In genomic region chr11:70667271-70668150, GRCm38 (mm10) we compare ENCODE assay signal across 8 mouse cellular contexts. TPM values are rescaled to one million over a fixed set of nuclear protein-coding genes. Genes with fewer than 3 reads are reported as not detected.
DNase-seq lines count a peak whose midpoint lies in the region; ATAC-seq and TF ChIP-seq lines count a peak whose summit lies in the region.

No protein-coding gene starts in this region.

- no peak for TF ChIP-seq CTCF in bone marrow macrophage, adult 2 months (IDR thresholded peaks at IDR 0.05; ENCODE audit: low read depth, low read length)

- H3K9me3 ChIP-seq in heart, embryonic 14.5 days (ENCODE audit: control insufficient read depth, low read length): no peaks in the 10 kb centered on the region
- no peaks in the 10 kb centered on the region for H3K9me3 ChIP-seq in hindbrain, embryonic 13.5 days
- no peaks in the 10 kb centered on the region for H3K9me3 ChIP-seq in midbrain, embryonic 13.5 days

- intact Hi-C loops in heart, postnatal 14 days (cut with DNase I): no loop called here

- H3K27ac ChIP-seq in heart, embryonic 14.5 days (replicated peaks in 1 of 2; ENCODE audit: control insufficient read depth in 1 of 2, insufficient read depth in 1 of 2, low read depth in 2 of 2, low read length in 2 of 2): peak overlapping the region in 1 of 2 experiments; percentile 98; a peak in 2 of 4 replicates
- H3K27ac ChIP-seq in bone marrow macrophage, adult 2 months (ENCODE audit: insufficient read depth, low read depth, low read length): peak overlapping the region; percentile 99
- peak overlapping the region; percentile 92 for H3K27ac ChIP-seq in hindbrain, embryonic 13.5 days
- H3K27ac ChIP-seq in midbrain, embryonic 13.5 days: peak overlapping the region; percentile 89; the same call in 1 of the 2 replicates

- no peak for DNase-seq in heart, postnatal 14 days
- DNase-seq in adrenal gland, postnatal 36 days: no peak
- DNase-seq in urinary bladder, postnatal 36 days (ENCODE audit: low spot score in 2 of 2): no peak
- no peak for DNase-seq in kidney, adult 11 months

- no peak for ATAC-seq in heart, embryonic 14.5 days (ENCODE audit: insufficient number of reproducible peaks, insufficient read depth, low FRiP score, low read depth)
- no peak for ATAC-seq in hindbrain, embryonic 13.5 days (ENCODE audit: low FRiP score)
- ATAC-seq in midbrain, embryonic 13.5 days: no peak

- H3K4me1 ChIP-seq in heart, embryonic 14.5 days (ENCODE audit: control insufficient read depth in 2 of 2, insufficient read depth in 2 of 2, low read length in 2 of 2): peaks cover 10 to 28% of the 10 kb centered on the region in 2 experiments; a peak in 3 of 4 replicates
- peaks cover 42% of the 10 kb centered on the region for H3K4me1 ChIP-seq in bone marrow macrophage, adult 2 months (ENCODE audit: control insufficient read depth, insufficient read depth, low read length)
- peaks cover 39% of the 10 kb centered on the region for H3K4me1 ChIP-seq in hindbrain, embryonic 13.5 days (replicated peaks)
- H3K4me1 ChIP-seq in midbrain, embryonic 13.5 days (replicated peaks): peaks cover 37% of the 10 kb centered on the region

- H3K9ac ChIP-seq in heart, embryonic 14.5 days (ENCODE audit: low read length): peak overlapping the region; percentile 78
- peak overlapping the region; percentile 80 for H3K9ac ChIP-seq in hindbrain, embryonic 13.5 days
- peak overlapping the region; percentile 75 for H3K9ac ChIP-seq in midbrain, embryonic 13.5 days (replicated peaks)

- H3K27me3 ChIP-seq in heart, embryonic 14.5 days (ENCODE audit: control insufficient read depth, insufficient read depth, low read length): no peaks in the 10 kb centered on the region
- no peaks in the 10 kb centered on the region for H3K27me3 ChIP-seq in hindbrain, embryonic 13.5 days
- no peaks in the 10 kb centered on the region for H3K27me3 ChIP-seq in midbrain, embryonic 13.5 days

- peak overlapping the region in 1 of 2 experiments; percentile 64; a peak in 2 of 4 replicates for H3K4me3 ChIP-seq in heart, embryonic 14.5 days (ENCODE audit: control insufficient read depth in 1 of 2, insufficient read depth in 1 of 2, low read depth in 1 of 2, low read length in 2 of 2)
- H3K4me3 ChIP-seq in bone marrow macrophage, adult 2 months (ENCODE audit: insufficient read depth, low read length): peak overlapping the region; percentile 61
- peak overlapping the region; percentile 66 for H3K4me3 ChIP-seq in hindbrain, embryonic 13.5 days
- peak overlapping the region; percentile 72 for H3K4me3 ChIP-seq in midbrain, embryonic 13.5 days (replicated peaks)

- H3K4me2 ChIP-seq in heart, embryonic 14.5 days (ENCODE audit: low read length): peak overlapping the region; percentile 93
- H3K4me2 ChIP-seq in hindbrain, embryonic 13.5 days: peak overlapping the region; percentile 91
- peak overlapping the region; percentile 94 for H3K4me2 ChIP-seq in midbrain, embryonic 13.5 days (replicated peaks)

- 66% methylated on average over 14 of the region's 14 CpGs for WGBS in heart, embryonic 14.5 days
- 83% methylated on average over 14 of the region's 14 CpGs for WGBS in hindbrain, embryonic 13.5 days
- 78% methylated on average over 14 of the region's 14 CpGs for WGBS in midbrain, embryonic 13.5 days

- peaks cover 62% of the 10 kb centered on the region for H3K36me3 ChIP-seq in heart, embryonic 14.5 days (ENCODE audit: control insufficient read depth, insufficient read depth, low read length)
- H3K36me3 ChIP-seq in hindbrain, embryonic 13.5 days: peaks cover 51% of the 10 kb centered on the region
- peaks cover 51% of the 10 kb centered on the region for H3K36me3 ChIP-seq in midbrain, embryonic 13.5 days

- no peak for TF ChIP-seq POLR2A in bone marrow macrophage, adult 2 months (IDR thresholded peaks at IDR 0.05; ENCODE audit: borderline replicate concordance, low read depth, low read length)

RNA-seq across cellular contexts. Expression of gene Spag7, which starts 1.7 kb away (rescaled TPM):
- 177 TPM in 2 replicates for polyA plus RNA-seq in heart, embryonic 14.5 days (2014; fragmentation: Nextera tagmentation; extraction: Ambion mirVana)
- 10 to 100 TPM; 83.4 to 84.4 TPM for total RNA-seq in heart, postnatal 14 days (2021)
- polyA plus RNA-seq in bone marrow macrophage, adult 2 months (2012; ENCODE audit: insufficient read depth, insufficient read length, missing spikeins): 86.8 and 101 TPM in 2 replicates
- 162 and 169 TPM in 2 replicates for polyA plus RNA-seq in hindbrain, embryonic 13.5 days (2015; fragmentation: Nextera tagmentation; extraction: Ambion mirVana)
- 180 and 181 TPM in 2 replicates for polyA plus RNA-seq in midbrain, embryonic 13.5 days (2015; fragmentation: Nextera tagmentation; extraction: Ambion mirVana)
- 10 to 100 TPM; 87.1 to 88.1 TPM for total RNA-seq in adrenal gland, postnatal 36 days (2021)

RNA-seq across cellular contexts. Expression of gene Eno3, which starts 10.5 kb away (rescaled TPM):
- 468 and 495 TPM in 2 replicates for polyA plus RNA-seq in heart, embryonic 14.5 days (2014; fragmentation: Nextera tagmentation; extraction: Ambion mirVana)
- 1,000 to 10,000 TPM; 1,878 to 1,971 TPM for total RNA-seq in heart, postnatal 14 days (2021)
- polyA plus RNA-seq in bone marrow macrophage, adult 2 months (2012; ENCODE audit: insufficient read depth, insufficient read length, missing spikeins): 4.7 and 7.4 TPM in 2 replicates
- polyA plus RNA-seq in hindbrain, embryonic 13.5 days (2015; fragmentation: Nextera tagmentation; extraction: Ambion mirVana): 7.1 and 9.2 TPM in 2 replicates
- polyA plus RNA-seq in midbrain, embryonic 13.5 days (2015; fragmentation: Nextera tagmentation; extraction: Ambion mirVana): 8.0 and 9.5 TPM in 2 replicates
- 10 to 100 TPM; 21.2 to 35.5 TPM for total RNA-seq in adrenal gland, postnatal 36 days (2021)

RNA-seq across cellular contexts. Expression of gene Pfn1, which starts 13.1 kb away (rescaled TPM):
- 1,353 and 1,384 TPM in 2 replicates for polyA plus RNA-seq in heart, embryonic 14.5 days (2014; fragmentation: Nextera tagmentation; extraction: Ambion mirVana)
- 100 to 1,000 TPM; 326 to 379 TPM for total RNA-seq in heart, postnatal 14 days (2021)
- polyA plus RNA-seq in bone marrow macrophage, adult 2 months (2012; ENCODE audit: insufficient read depth, insufficient read length, missing spikeins): 1,781 and 1,801 TPM in 2 replicates
- polyA plus RNA-seq in hindbrain, embryonic 13.5 days (2015; fragmentation: Nextera tagmentation; extraction: Ambion mirVana): 851 and 865 TPM in 2 replicates
- 785 and 825 TPM in 2 replicates for polyA plus RNA-seq in midbrain, embryonic 13.5 days (2015; fragmentation: Nextera tagmentation; extraction: Ambion mirVana)
- total RNA-seq in adrenal gland, postnatal 36 days (2021): 100 to 1,000 TPM; 853 to 925 TPM

RNA-seq across cellular contexts. Expression of gene Slc25a11, which starts 20.2 kb away (rescaled TPM):
- polyA plus RNA-seq in heart, embryonic 14.5 days (2014; fragmentation: Nextera tagmentation; extraction: Ambion mirVana): 290 and 303 TPM in 2 replicates
- total RNA-seq in heart, postnatal 14 days (2021): 100 to 1,000 TPM; 438 to 444 TPM
- polyA plus RNA-seq in bone marrow macrophage, adult 2 months (2012; ENCODE audit: insufficient read depth, insufficient read length, missing spikeins): 99.9 and 110 TPM in 2 replicates
- polyA plus RNA-seq in hindbrain, embryonic 13.5 days (2015; fragmentation: Nextera tagmentation; extraction: Ambion mirVana): 159 and 173 TPM in 2 replicates
- 169 and 170 TPM in 2 replicates for polyA plus RNA-seq in midbrain, embryonic 13.5 days (2015; fragmentation: Nextera tagmentation; extraction: Ambion mirVana)
- 100 to 1,000 TPM; 127 to 165 TPM for total RNA-seq in adrenal gland, postnatal 36 days (2021)

RNA-seq across cellular contexts. Expression of gene Camta2, which starts 20.4 kb away (rescaled TPM):
- 13.7 and 13.8 TPM in 2 replicates for polyA plus RNA-seq in heart, embryonic 14.5 days (2014; fragmentation: Nextera tagmentation; extraction: Ambion mirVana)
- total RNA-seq in heart, postnatal 14 days (2021): 10 to 100 TPM; 38.3 to 40.0 TPM
- 71.4 and 84.6 TPM in 2 replicates for polyA plus RNA-seq in bone marrow macrophage, adult 2 months (2012; ENCODE audit: insufficient read depth, insufficient read length, missing spikeins)
- 15.2 and 15.3 TPM in 2 replicates for polyA plus RNA-seq in hindbrain, embryonic 13.5 days (2015; fragmentation: Nextera tagmentation; extraction: Ambion mirVana)
- polyA plus RNA-seq in midbrain, embryonic 13.5 days (2015; fragmentation: Nextera tagmentation; extraction: Ambion mirVana): 15.3 and 16.4 TPM in 2 replicates
- total RNA-seq in adrenal gland, postnatal 36 days (2021): 10 to 100 TPM; 36.5 to 45.7 TPM

Comparison
In these comparisons a context has a peak if more than half of its experiments do, and no peak if none do; other contexts are left out.
1. RNA of gene Eno3, which starts 10.5 kb away (polyA plus RNA-seq): 468 to 495 TPM in heart, embryonic 14.5 days; 8.0 to 9.5 TPM in midbrain, embryonic 13.5 days, 7.1 to 9.2 TPM in hindbrain, embryonic 13.5 days and 4.7 to 7.4 TPM in bone marrow macrophage, adult 2 months; every median in the first group is over 10 times any median in the second.
2. Peak in every context shown above with its lines, with median percentiles within 50 percentile points of each other: H3K4me2 ChIP-seq and H3K9ac ChIP-seq.